Mouse (Mus musculus): ENCODE results near the gene Mindy2.

- no peak for TF ChIP-seq CTCF (IDR thresholded peaks at IDR 0.05; ENCODE audit: extremely low read depth, insufficient read depth, insufficient read length, insufficient replicate concordance)
- no peak for TF ChIP-seq POLR2A (IDR thresholded peaks at IDR 0.05; ENCODE audit: low read depth, low read length)
Measured at GRCm38 (mm10) chr9:70570351-70570750, 86.6 kb downstream of the Mindy2 start.
